Mouse (Mus musculus) liver, adult 2 months (tissue): Measurements from ENCODE around the gene Cdyl2. TPM values are rescaled to one million over a fixed set of nuclear protein-coding genes. Genes with fewer than 3 reads are reported as not detected.

Experiments used
- DNase-seq: peaks from one replicate; pipeline ENCODE4 v3.0.0-alpha.2; 2011; ENCODE audit warnings: low read depth, low spot score; ENCODE audit errors: extremely low read depth
- H3K27ac ChIP-seq: fragments of 200-500 bp; replicated peaks from 2 replicates; pipeline ENCODE4 v1.5.1; 2012; ENCODE audit warnings: low read depth, mild to moderate bottlenecking, control low read depth, inconsistent platforms, low read length; ENCODE audit not compliant: insufficient read depth
- H3K27me3 ChIP-seq: fragments of 200-500 bp; 2 replicates; pipeline ENCODE4 v1.6.1; 2012; ENCODE audit warnings: mild to moderate bottlenecking, moderate library complexity, low read length, inconsistent platforms; ENCODE audit not compliant: control insufficient read depth, insufficient read depth
- H3K36me3 ChIP-seq: fragments of 200-500 bp; 2 replicates; pipeline ENCODE4 v1.6.1; 2012; ENCODE audit warnings: low read length, inconsistent platforms; ENCODE audit not compliant: control insufficient read depth, insufficient read depth
- H3K4me1 ChIP-seq: fragments of 200-500 bp; 2 replicates; pipeline ENCODE4 v1.6.1; 2011; ENCODE audit warnings: low read length; ENCODE audit not compliant: control insufficient read depth, insufficient read depth
- H3K4me3 ChIP-seq: fragments of 200-500 bp; 2 replicates; pipeline ENCODE4 v1.5.1; 2011; ENCODE audit warnings: low read depth, mild to moderate bottlenecking, control low read depth, low read length, moderate library complexity; ENCODE audit not compliant: insufficient read depth
- H3K79me2 ChIP-seq: fragments of 200-500 bp; 2 replicates; pipeline ENCODE4 v1.6.1; 2012; ENCODE audit warnings: inconsistent platforms, mild to moderate bottlenecking, low read length, moderate library complexity; ENCODE audit not compliant: control insufficient read depth, insufficient read depth
- H3K9ac ChIP-seq: fragments of 200-500 bp; 2 replicates; pipeline ENCODE4 v1.6.1; 2012; ENCODE audit warnings: low read depth, mild to moderate bottlenecking, control low read depth, inconsistent platforms, low read length
- CTCF ChIP-seq: fragments of 200-500 bp; IDR thresholded peaks from 2 replicates; pipeline ENCODE4 v1.5.1; 2011; ENCODE audit warnings: low read depth, low read length, control low read depth
- POLR2A ChIP-seq: fragments of 200-500 bp; IDR thresholded peaks from 2 replicates; pipeline ENCODE4 v1.6.1; 2011; ENCODE audit warnings: low read length, control low read depth; ENCODE audit not compliant: insufficient read depth; ENCODE audit errors: extremely low read depth
- WGBS: fragments of 180-500 bp; shearing (Covaris S2); methylation state at CpG from one replicate; pipeline ENCODE4 v1.1.7; 2018; 5-methylcytosine and 5-hydroxymethylcytosine counted together
- polyA plus RNA-seq: library from polyadenylated mRNA; depleted of rRNA; stranded (reverse); fragments of >200 nt; gene quantifications from 2 replicates; pipeline ENCODE4 v1.2.3, GENCODE M21; 2012
- total RNA-seq: library from RNA; depleted of rRNA; stranded (reverse); fragments of >200 nt; gene quantifications from 2 replicates; pipeline ENCODE4 v1.2.3, GENCODE M21; 2014

Gene Cdyl2
- total and polyA plus RNA-seq, 2 experiments = 0.81 to 1.1 TPM

GRCm38 (mm10) chr8:116619221-116619620 is 113.6 kb downstream of the Cdyl2 start:
- Histone ChIP-seq H3K27me3 (no peaks in the 10 kb centered on the region), H3K4me1 (no peaks in the 10 kb centered on the region), H3K79me2 (no peaks in the 10 kb centered on the region), H3K4me3 (no peak overlapping the region), H3K27ac (no peak overlapping the region), H3K9ac (no peak overlapping the region), H3K36me3 (no peaks in the 10 kb centered on the region)
- DNase-seq = no peak
- no peak for TF ChIP-seq CTCF
- no peak for TF ChIP-seq POLR2A
- 93% methylated on average over 5 of the region's 5 CpGs for WGBS

DNA sequence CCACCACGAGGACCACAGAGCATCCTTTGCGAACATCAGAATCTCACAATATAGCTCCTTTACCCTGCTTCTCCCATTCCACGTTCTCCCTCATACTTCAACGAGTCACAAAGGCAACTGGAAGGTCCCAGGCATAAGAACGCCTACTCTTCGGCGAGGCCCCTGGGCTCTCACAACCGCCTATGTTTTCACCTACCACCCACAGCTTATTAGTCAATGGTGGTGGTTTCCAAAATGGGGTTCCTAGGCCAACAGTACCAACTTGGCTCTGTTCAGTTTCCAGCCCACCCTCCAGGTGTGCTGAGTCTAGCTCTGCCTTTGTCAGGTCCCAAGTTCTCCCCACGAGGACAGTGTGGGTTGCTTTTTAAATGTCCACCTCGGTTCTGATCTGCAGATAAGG is 114.0 kb downstream of the Cdyl2 start:
- Histone ChIP-seq H3K27ac (no peak overlapping the region), H3K4me1 (no peaks in the 10 kb centered on the region), H3K36me3 (no peaks in the 10 kb centered on the region), H3K4me3 (no peak overlapping the region), H3K27me3 (no peaks in the 10 kb centered on the region), H3K79me2 (no peaks in the 10 kb centered on the region), H3K9ac (no peak overlapping the region)
- DNase-seq = no peak
- TF ChIP-seq CTCF (no peak), POLR2A (no peak)
- 87% methylated on average over 10 of the region's 10 CpGs for WGBS

DNA sequence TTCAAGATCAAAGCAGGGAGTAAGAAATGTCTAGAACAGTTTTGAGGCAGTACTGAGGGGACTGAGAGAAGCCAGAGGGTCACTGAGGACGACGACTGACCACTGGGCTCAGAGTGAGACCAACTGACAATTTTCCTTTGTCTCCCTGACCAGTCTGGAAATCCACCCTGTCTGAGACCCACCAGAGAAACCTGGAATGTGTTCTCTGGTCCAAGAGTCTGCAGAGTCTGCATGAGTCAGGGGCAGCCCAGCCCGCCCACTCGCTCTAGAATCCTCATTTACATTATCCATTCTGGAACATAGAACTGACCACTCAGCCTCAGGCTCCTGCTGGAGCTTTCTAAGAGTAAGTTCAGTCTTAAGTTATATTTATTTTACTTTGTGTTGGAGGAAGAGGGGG is 114.9 kb downstream of the Cdyl2 start:
- Histone ChIP-seq H3K9ac (no peak overlapping the region), H3K4me1 (no peaks in the 10 kb centered on the region), H3K4me3 (no peak overlapping the region), H3K27me3 (no peaks in the 10 kb centered on the region), H3K79me2 (no peaks in the 10 kb centered on the region), H3K27ac (no peak overlapping the region), H3K36me3 (no peaks in the 10 kb centered on the region)
- TF ChIP-seq POLR2A (no peak), CTCF (no peak)
- DNase-seq = no peak
- 96% methylated on average over 4 of the region's 4 CpGs for WGBS

- no peak overlapping the region for H3K9ac ChIP-seq
- no peaks in the 10 kb centered on the region for H3K79me2 ChIP-seq
- no peak for DNase-seq
- H3K27me3 ChIP-seq = no peaks in the 10 kb centered on the region
- no peaks in the 10 kb centered on the region for H3K36me3 ChIP-seq
- H3K4me1 ChIP-seq = no peaks in the 10 kb centered on the region
- no peak overlapping the region for H3K4me3 ChIP-seq
- H3K27ac ChIP-seq = no peak overlapping the region
- TF ChIP-seq CTCF = no peak
- no peak for TF ChIP-seq POLR2A
These were observed 116.4 kb downstream of the Cdyl2 start for GRCm38 (mm10) chr8:116616369-116616768.

GRCm38 (mm10) chr8:116614901-116615300 is 117.9 kb downstream of the Cdyl2 start:
- WGBS = 87% methylated on average over 7 of the region's 7 CpGs
- no peaks in the 10 kb centered on the region for H3K4me1 ChIP-seq
- no peaks in the 10 kb centered on the region for H3K27me3 ChIP-seq
- no peak for DNase-seq
- H3K4me3 ChIP-seq = no peak overlapping the region
- TF ChIP-seq POLR2A (no peak), CTCF (no peak)
- no peaks in the 10 kb centered on the region for H3K79me2 ChIP-seq
- no peak overlapping the region for H3K27ac ChIP-seq
- H3K9ac ChIP-seq = no peak overlapping the region
- H3K36me3 ChIP-seq = no peaks in the 10 kb centered on the region

GRCm38 (mm10) chr8:116606171-116606570 is 126.6 kb downstream of the Cdyl2 start:
- no peaks in the 10 kb centered on the region for H3K79me2 ChIP-seq
- no peaks in the 10 kb centered on the region for H3K36me3 ChIP-seq
- H3K27ac ChIP-seq = no peak overlapping the region
- 51% methylated on average over 13 of the region's 13 CpGs for WGBS
- H3K27me3 ChIP-seq = no peaks in the 10 kb centered on the region
- H3K9ac ChIP-seq = no peak overlapping the region
- no peak for DNase-seq
- TF ChIP-seq POLR2A = no peak
- no peak for TF ChIP-seq CTCF
- H3K4me3 ChIP-seq = no peak overlapping the region
- H3K4me1 ChIP-seq = no peaks in the 10 kb centered on the region
